Mouse (Mus musculus): ENCODE measurements around the gene Tbc1d10b. TPM values are rescaled to one million over a fixed set of nuclear protein-coding genes. Genes with fewer than 3 reads are reported as not detected.

Gene Tbc1d10b
- polyA plus RNA-seq, 2 experiments from 2014 or later: 13.6 to 18.9 TPM

DNA sequence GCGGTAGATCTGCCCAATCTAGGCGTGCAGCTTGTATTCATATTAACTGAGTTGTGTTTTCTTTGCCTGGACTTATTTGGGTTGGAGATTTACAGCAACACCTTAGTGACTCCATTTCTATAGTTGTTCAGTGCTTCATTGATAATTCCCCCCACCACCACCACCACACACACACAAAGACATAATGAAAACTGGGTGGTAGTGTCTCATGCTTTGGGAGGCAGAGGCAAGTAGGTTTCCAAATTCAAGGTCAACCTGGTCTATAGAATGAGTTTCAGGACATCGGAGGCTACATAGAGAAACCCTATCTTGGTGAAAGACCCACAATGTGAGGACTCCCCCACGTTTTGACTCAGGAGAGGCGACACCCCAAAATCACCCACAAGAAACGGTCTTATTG lies 16.3 kb upstream of the Tbc1d10b start:
- ATAC-seq: no peak

- ATAC-seq: no peak
Observed at GRCm38 (mm10) chr7:127223515-127224478, 15.5 kb upstream of the Tbc1d10b start.

DNA sequence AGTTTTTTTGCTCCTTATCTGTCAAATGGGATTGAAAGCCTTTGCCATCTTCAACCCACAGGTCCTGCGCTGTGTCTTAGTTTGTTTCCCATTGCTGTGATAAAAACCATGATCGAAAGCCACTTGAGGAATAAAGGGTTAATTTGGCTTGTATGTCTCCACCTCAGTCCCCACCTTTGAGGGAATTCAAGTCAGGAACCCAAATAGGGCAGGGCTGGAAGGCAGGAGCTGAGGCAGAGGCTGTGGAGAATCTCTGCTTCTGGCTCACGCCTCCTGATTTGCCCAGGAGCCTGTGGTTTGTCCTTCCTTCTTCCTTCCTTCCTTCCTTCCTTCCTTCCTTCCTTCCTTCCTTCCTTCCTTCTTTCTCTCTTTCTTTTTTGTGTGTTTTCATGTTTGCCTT lies 14.8 kb upstream of the Tbc1d10b start:
- no peak for ATAC-seq

DNA sequence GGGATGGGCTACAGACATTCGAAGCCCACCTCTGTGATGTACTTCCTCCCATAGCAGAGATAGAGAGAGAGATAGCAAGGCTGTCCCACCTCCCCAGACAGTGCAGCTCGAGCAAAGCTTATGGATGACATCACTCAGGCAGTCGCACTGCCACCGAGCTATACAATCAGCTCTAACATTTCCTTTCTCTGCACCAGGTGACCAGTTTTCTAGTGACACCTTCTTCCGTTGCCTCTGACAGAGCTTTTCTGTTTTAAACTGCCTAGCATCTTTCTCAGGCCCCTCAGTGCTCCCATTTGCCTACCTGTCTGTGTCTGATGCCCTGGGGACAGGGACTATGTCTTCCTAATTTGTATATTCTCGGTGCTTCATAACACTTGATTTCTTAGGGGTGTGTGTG lies 12.2 kb upstream of the Tbc1d10b start:
- ATAC-seq: peak; percentile 82

DNA sequence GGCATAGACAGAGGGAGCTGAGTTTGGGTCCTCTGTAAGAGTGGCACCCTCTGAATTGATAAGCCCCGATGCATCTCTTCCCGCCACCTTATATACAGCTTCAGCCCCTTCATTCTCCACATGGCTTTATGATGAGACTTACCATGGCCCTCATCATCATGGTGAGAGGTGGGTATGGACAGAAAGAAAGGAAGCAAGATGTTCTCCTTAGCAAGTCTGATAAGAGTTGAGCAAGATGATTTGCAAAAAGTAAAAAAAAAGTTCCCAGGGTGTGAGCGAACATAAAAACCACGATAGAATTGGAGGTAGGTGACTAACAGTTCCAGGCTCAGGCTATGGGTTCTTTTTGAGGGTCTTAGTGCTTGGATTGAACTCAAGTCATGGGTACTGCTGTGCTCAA lies 10.4 kb upstream of the Tbc1d10b start:
- ATAC-seq: peak; percentile 1

- peak; percentile 78 for ATAC-seq
Observed at GRCm38 (mm10) chr7:127217901-127218642, 9.8 kb upstream of the Tbc1d10b start.

DNA sequence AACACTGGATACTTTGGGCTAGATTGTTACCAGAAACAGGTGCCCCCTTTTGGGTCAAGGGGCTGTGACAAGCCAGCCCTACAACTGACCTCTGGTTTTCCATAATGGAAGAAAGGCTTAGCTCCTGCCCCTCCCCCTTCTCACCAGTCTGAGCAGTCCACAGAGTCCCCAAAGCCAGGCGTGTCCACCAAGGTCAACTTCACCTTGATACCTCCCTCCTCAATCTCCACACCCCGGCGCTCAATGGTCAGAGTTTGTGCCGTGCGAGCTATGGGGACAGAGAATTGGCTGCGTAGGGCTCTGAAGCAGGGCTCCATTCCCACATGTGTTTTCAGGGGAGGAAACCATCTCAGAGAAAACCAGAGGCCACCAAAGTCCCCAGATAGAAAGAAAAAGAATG lies 9.2 kb upstream of the Tbc1d10b start:
- no peak for ATAC-seq

GRCm38 (mm10) chr7:127216307-127216706 lies 8.0 kb upstream of the Tbc1d10b start:
- no peak for ATAC-seq

GRCm38 (mm10) chr7:127214981-127215871 lies 7.0 kb upstream of the Tbc1d10b start:
- ATAC-seq: peak; percentile 40

DNA sequence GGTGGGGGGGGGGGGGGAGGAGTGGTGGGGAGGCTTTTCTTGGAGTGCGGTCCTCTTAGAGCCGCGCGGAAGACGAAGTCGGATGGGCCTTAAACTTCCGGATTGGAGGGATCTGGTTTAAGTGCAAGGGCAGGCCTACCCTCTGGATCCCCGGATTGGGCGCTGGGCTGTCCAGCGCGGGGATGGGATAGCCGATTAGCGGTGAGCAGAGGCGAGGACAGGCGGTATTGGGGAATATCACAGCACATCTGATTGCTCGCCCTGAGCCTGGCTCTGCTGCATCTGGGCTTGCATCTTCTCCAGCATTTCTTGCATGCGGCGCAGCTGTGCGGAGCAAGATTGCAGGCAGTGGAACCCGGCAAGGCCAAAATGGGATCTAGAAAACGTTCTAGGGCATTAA lies 6.3 kb upstream of the Tbc1d10b start:
- ATAC-seq: no peak

DNA sequence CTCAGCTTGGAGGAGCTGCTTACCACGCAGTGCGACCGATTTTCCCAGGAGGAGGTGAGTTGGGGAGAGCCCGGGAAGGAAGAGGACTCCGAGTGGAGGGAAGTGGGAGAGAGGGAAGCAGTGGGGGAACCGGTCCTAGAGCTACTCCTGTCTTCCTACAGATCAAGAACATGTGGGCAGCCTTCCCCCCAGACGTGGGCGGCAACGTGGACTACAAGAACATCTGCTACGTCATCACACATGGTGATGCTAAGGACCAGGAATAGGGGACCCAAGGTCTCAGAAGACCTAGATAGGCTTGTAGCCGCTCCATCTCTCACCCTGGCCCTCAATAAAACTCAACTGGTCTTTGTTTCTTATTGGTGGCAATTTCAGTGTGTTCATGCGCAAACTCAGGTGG lies 5.7 kb upstream of the Tbc1d10b start:
- no peak for ATAC-seq

GRCm38 (mm10) chr7:127213485-127213884 lies 5.2 kb upstream of the Tbc1d10b start:
- no peak for ATAC-seq

GRCm38 (mm10) chr7:127212432-127213250 lies 4.4 kb upstream of the Tbc1d10b start:
- no peak for ATAC-seq

DNA sequence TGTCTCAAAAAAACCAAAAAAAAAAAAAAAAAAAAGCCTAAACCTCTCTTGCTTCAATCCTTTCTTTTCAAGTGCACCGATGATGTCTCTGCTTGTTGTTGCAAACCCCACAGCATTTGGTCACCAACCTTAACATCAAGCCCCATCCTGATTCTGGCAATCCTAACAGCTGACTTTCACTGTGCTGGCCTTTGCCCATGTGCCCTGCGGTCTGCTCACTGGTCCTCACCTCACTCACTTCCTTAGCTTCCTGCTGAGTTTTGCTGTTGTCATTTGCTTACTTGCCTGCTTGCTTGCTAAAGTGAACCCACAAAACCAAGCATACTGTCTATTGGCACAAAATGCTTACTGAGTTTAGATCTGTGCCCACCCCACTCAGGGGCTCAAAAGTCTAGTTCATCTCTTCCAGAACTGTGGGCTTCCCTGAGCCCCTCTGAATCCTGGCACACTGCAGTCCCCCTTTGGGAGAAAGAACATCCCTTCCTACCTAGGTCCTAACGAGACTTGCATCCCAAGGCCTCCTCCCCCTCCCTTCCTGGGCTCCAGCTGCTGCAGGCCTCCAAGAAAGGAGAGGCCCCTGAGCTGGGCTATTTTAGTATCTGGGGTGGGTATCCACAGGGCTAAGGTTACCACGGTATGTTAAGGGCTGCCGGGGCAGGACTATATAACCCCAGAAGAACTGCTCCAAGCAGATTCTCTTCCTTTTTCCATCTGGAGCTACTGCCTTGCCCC lies 2.9 kb upstream of the Tbc1d10b start:
- ATAC-seq: no peak

- no peak for ATAC-seq
Observed at GRCm38 (mm10) chr7:127210266-127210665, 2.0 kb upstream of the Tbc1d10b start.

DNA sequence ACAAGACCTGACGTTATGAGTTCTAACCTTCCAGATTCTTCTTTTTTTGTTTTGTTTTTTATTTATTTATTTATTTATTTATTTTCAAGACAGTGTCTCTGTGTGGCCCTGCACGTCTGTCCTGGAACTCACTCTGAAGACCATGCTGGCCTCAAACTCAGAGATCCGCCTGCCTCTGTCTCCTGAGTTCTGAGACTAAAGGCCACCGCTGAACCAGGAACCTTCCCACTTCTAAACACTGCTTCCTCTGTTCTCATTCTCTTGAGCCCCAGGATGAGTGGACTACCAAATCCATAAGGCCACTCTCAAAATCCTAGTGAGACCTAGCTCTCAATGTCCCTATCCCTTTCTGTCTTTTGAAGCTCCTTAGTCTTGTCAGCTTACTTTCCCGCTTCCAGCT lies 1.6 kb upstream of the Tbc1d10b start:
- ATAC-seq: no peak

DNA sequence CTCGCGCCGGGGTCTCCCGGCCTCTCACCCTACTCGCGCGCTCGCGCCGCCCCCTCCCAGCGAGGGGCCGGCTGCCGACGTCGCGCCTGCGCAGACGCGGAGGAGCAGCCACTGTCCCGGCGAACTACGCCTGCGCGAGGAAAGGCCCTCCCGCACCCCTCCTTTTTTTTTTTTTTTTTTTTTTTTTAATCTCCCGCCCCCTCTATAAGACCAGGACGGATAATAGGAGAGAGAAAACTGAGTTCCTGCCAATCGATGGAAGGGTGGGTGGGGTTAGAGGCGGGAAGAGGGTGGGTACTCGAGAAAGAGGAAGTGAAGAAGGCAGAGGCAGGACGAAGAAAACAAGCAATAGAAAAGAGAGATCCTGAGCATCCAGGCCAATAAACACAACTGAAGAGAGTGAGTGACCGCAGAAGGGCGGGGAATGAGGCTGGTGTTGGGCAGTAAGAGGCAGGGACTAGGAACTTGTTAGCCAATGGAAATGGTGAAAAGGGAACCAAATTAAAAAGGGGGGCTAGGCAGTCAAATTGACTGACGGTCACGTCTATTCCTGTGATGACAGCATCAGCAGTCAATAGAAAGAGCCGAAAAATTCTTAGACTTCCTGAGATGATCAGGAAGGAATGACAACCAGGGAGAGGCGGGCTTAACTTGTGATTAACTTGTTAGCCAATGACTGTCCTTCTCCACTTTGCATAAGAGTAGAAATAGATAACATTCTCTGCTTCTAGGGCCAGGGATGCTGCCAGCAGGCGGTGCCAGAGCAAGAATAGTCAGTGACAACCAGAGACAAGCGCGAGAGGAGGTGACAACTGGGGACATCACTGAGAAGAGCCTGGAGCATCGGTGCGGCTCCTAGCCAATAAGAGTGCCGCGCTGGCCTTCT lies 528 bp upstream of the Tbc1d10b start, which contains the start of gene Mylpf:
Gene Mylpf, plus strand, starts transcription at position 338 of the 886 bp plus-strand sequence.
- ATAC-seq: peak; percentile 87

DNA sequence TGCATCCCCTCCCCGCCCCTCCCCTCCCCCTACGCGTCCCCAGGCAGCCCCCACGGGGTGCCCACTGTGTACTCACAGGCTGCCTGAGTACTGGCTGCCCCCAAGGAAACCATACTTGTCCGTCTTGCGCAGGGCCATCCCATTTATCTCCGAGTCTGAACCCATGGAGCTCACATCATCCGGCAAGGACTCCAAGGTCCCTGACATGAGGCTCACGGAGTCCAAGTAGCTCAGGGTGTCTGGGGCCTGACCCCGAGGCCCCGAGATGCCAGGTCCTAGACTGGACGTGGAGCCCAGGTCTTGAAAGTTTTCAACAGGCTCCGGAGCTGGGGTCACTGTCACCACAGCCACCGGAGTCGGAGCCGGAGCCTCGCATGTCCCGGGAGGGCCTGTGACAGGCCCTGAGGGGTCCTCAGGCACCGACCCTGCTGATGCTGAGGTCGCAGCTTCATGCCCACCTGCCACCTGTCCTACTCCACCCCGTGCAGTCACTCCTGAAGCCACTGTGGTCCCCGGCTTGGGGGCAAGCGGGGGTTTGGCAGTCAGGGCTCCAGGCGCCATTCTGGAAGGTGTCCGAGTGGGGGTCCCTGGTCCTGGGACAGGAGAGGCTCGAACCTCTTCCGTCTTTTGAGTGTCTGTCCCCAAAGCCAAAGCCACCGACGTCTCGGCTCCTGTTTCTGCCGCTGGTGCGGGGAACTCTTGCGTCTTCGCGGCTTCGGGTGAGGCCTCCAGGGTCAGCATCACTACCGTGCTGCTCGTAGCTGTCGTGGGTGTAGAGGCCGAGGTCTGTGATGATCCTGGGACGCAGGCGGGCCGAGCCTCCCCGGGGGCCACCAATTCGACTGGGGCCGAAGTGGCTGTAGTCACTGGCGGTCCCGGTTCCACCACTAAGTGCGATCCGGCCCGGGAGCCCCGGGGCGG lies 634 bp downstream of the Tbc1d10b start:
- no peak for ATAC-seq

DNA sequence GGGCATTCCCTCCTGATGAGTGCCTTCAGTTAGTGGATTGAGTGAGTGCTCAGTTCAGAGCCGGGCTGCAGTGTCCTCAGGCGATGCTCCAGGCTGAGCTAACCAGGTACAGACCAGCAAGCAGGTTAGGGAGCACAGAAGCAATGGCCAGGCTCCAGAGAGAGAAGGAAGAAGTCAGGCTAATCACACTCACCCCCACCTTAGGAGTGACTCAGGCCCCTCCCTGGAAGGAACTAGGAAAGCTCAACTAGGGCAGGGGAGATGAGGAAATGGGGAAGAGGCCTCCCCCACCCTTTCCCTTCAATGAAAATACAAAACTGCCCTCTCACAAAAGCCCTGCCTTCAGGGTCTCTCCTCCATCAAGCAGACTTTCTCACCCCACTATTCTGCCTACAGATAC lies 1.7 kb downstream of the Tbc1d10b start:
- ATAC-seq: no peak
